Comparison of ENCODE assay signal across 25 mouse cellular contexts in the genomic region with DNA sequence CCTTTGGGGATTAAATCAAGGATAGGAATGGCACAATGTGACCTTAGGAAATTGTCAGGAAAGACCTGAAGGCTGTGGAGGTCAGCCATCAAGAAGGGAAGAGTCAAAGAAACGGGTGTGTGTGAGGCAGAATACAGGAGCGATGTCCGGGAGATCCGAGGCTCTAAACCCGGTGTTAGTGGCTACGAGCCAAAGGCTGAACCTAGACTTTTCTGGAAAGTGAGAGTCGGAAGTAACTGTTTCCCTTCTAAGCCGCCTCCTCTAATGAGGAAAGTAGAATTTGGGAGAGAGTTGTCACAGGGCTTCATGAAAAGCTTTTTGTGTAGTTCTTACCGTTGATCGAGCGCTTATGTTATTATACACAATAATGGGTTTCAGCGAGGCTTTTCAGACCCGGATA. TPM values are rescaled to one million over a fixed set of nuclear protein-coding genes. Genes with fewer than 3 reads are reported as not detected.
DNase-seq lines count a peak whose midpoint lies in the region; ATAC-seq lines count a peak whose summit lies in the region.
"Had no signal": no experiment of that assay in that cellular context is flagged by ENCODE, and none has a peak within 500 bp of the region (broad histone marks: within the 10 kb centered on the region; RNA-seq: fewer than 3 reads in every experiment).

No protein-coding gene starts in this region.

- no peaks in the 10 kb centered on the region for H3K36me3 ChIP-seq in forebrain, embryonic 14.5 days (ENCODE audit: control insufficient read depth, insufficient read depth, low read length)
- no peaks in the 10 kb centered on the region for H3K36me3 ChIP-seq in forebrain, embryonic 12.5 days (replicated peaks)
- no peaks in the 10 kb centered on the region for H3K36me3 ChIP-seq in kidney, embryonic 16.5 days (ENCODE audit: insufficient read depth, low read length)
- H3K36me3 ChIP-seq in kidney, embryonic 15.5 days, result no peaks in the 10 kb centered on the region
- no peaks in the 10 kb centered on the region for H3K36me3 ChIP-seq in midbrain, embryonic 14.5 days (ENCODE audit: control insufficient read depth, insufficient read depth, low read length)
- H3K36me3 ChIP-seq in midbrain, embryonic 15.5 days (replicated peaks), result no peaks in the 10 kb centered on the region
- H3K36me3 ChIP-seq: embryonic facial prominence, embryonic 13.5 days; heart, embryonic 10.5 days; limb, embryonic 10.5 days; liver, embryonic 12.5 days; midbrain, embryonic 12.5 days; neural tube, embryonic 12.5 days had no signal

- no peak overlapping the region for H3K4me2 ChIP-seq in forebrain, embryonic 14.5 days (ENCODE audit: low read length)
- H3K4me2 ChIP-seq in forebrain, embryonic 12.5 days, result no peak overlapping the region
- H3K4me2 ChIP-seq in kidney, embryonic 16.5 days (replicated peaks; ENCODE audit: low read depth, low read length), result no peak overlapping the region
- H3K4me2 ChIP-seq in kidney, embryonic 15.5 days, result no peak overlapping the region
- no peak overlapping the region for H3K4me2 ChIP-seq in midbrain, embryonic 14.5 days (ENCODE audit: low read length)
- no peak overlapping the region for H3K4me2 ChIP-seq in midbrain, embryonic 15.5 days
- H3K4me2 ChIP-seq: embryonic facial prominence, embryonic 13.5 days; liver, embryonic 12.5 days; midbrain, embryonic 12.5 days; neural tube, embryonic 12.5 days had no signal

- H3K9me3 ChIP-seq in forebrain, embryonic 14.5 days (replicated peaks; ENCODE audit: control insufficient read depth, low read length), result no peaks in the 10 kb centered on the region
- no peaks in the 10 kb centered on the region for H3K9me3 ChIP-seq in forebrain, embryonic 12.5 days
- no peaks in the 10 kb centered on the region for H3K9me3 ChIP-seq in kidney, embryonic 16.5 days (ENCODE audit: low read length)
- no peaks in the 10 kb centered on the region for H3K9me3 ChIP-seq in kidney, embryonic 15.5 days (replicated peaks)
- H3K9me3 ChIP-seq in midbrain, embryonic 14.5 days (ENCODE audit: control insufficient read depth, low read length), result no peaks in the 10 kb centered on the region
- no peaks in the 10 kb centered on the region for H3K9me3 ChIP-seq in midbrain, embryonic 15.5 days
- H3K9me3 ChIP-seq: embryonic facial prominence, embryonic 13.5 days; heart, embryonic 10.5 days; limb, embryonic 10.5 days; liver, embryonic 12.5 days; midbrain, embryonic 12.5 days; neural tube, embryonic 12.5 days had no signal

- H3K9ac ChIP-seq in forebrain, embryonic 14.5 days (ENCODE audit: low read length), result no peak overlapping the region
- H3K9ac ChIP-seq in forebrain, embryonic 12.5 days, result no peak overlapping the region
- peak overlapping the region; percentile 38; the same call in 1 of the 2 replicates for H3K9ac ChIP-seq in kidney, embryonic 16.5 days (replicated peaks; ENCODE audit: low read length)
- no peak overlapping the region for H3K9ac ChIP-seq in kidney, embryonic 15.5 days
- H3K9ac ChIP-seq in midbrain, embryonic 14.5 days (replicated peaks; ENCODE audit: low read length), result no peak overlapping the region
- H3K9ac ChIP-seq in midbrain, embryonic 15.5 days, result no peak overlapping the region
- H3K9ac ChIP-seq: embryonic facial prominence, embryonic 13.5 days; liver, embryonic 12.5 days; midbrain, embryonic 12.5 days; neural tube, embryonic 12.5 days had no signal

- no peak overlapping the region for H3K4me3 ChIP-seq in forebrain, embryonic 14.5 days (ENCODE audit: low read depth, low read length)
- no peak overlapping the region for H3K4me3 ChIP-seq in forebrain, embryonic 12.5 days (replicated peaks)
- no peak overlapping the region for H3K4me3 ChIP-seq in kidney, embryonic 16.5 days (ENCODE audit: low read length)
- H3K4me3 ChIP-seq in kidney, embryonic 15.5 days (replicated peaks), result no peak overlapping the region
- H3K4me3 ChIP-seq in midbrain, embryonic 14.5 days (replicated peaks; ENCODE audit: low read depth, low read length), result no peak overlapping the region
- no peak overlapping the region for H3K4me3 ChIP-seq in midbrain, embryonic 15.5 days
- H3K4me3 ChIP-seq: embryonic facial prominence, embryonic 13.5 days; erythroblast, embryonic 14.5 days; gastrocnemius, adult 2 months; heart, embryonic 10.5 days; limb, embryonic 10.5 days; liver, embryonic 12.5 days; midbrain, embryonic 12.5 days; neural tube, embryonic 12.5 days had no signal

- 17% methylated on average over 13 of the region's 13 CpGs for WGBS in forebrain, embryonic 14.5 days
- WGBS in forebrain, embryonic 12.5 days, result 31% methylated on average over 13 of the region's 13 CpGs
- 73% methylated on average over 13 of the region's 13 CpGs for WGBS in kidney, embryonic 16.5 days
- 68% methylated on average over 13 of the region's 13 CpGs for WGBS in kidney, embryonic 15.5 days
- 59% methylated on average over 13 of the region's 13 CpGs for WGBS in midbrain, embryonic 14.5 days
- WGBS in midbrain, embryonic 15.5 days, result 49% methylated on average over 13 of the region's 13 CpGs

- no peaks in the 10 kb centered on the region for H3K27me3 ChIP-seq in forebrain, embryonic 14.5 days (replicated peaks; ENCODE audit: control insufficient read depth, insufficient read depth, low read length)
- H3K27me3 ChIP-seq in forebrain, embryonic 12.5 days, result 0 out of 2 replicates have a peak, but pooled peaks cover 3% of the 10 kb centered on the region
- no peaks in the 10 kb centered on the region for H3K27me3 ChIP-seq in kidney, embryonic 16.5 days (ENCODE audit: insufficient read depth, low read length)
- H3K27me3 ChIP-seq in kidney, embryonic 15.5 days, result no peaks in the 10 kb centered on the region
- no peaks in the 10 kb centered on the region for H3K27me3 ChIP-seq in midbrain, embryonic 14.5 days (ENCODE audit: control insufficient read depth, insufficient read depth, low read length)
- H3K27me3 ChIP-seq in midbrain, embryonic 15.5 days (replicated peaks), result no peaks in the 10 kb centered on the region
- H3K27me3 ChIP-seq: liver, embryonic 12.5 days; midbrain, embryonic 12.5 days; neural tube, embryonic 12.5 days had no signal

- no peak overlapping the region for H3K27ac ChIP-seq in forebrain, embryonic 14.5 days (ENCODE audit: low read depth, low read length)
- no peak overlapping the region for H3K27ac ChIP-seq in forebrain, embryonic 12.5 days
- H3K27ac ChIP-seq in kidney, embryonic 16.5 days (ENCODE audit: low read length), result peak overlapping the region; percentile 57; the same call in 1 of the 2 replicates
- H3K27ac ChIP-seq in kidney, embryonic 15.5 days, result no peak overlapping the region
- no peak overlapping the region for H3K27ac ChIP-seq in midbrain, embryonic 14.5 days (replicated peaks; ENCODE audit: low read depth, low read length)
- no peak overlapping the region for H3K27ac ChIP-seq in midbrain, embryonic 15.5 days
- H3K27ac ChIP-seq: embryonic facial prominence, embryonic 13.5 days; gastrocnemius, adult 2 months; heart, embryonic 10.5 days; limb, embryonic 10.5 days; liver, embryonic 12.5 days; midbrain, embryonic 12.5 days; neural tube, embryonic 12.5 days had no signal

- H3K4me1 ChIP-seq in forebrain, embryonic 14.5 days (ENCODE audit: control insufficient read depth, insufficient read depth, low read length), result peaks cover 2% of the 10 kb centered on the region; the same call in 1 of the 2 replicates
- peaks cover 4% of the 10 kb centered on the region; the same call in 1 of the 2 replicates for H3K4me1 ChIP-seq in forebrain, embryonic 12.5 days
- peaks cover 9% of the 10 kb centered on the region for H3K4me1 ChIP-seq in kidney, embryonic 16.5 days (ENCODE audit: insufficient read depth, low read length)
- H3K4me1 ChIP-seq in kidney, embryonic 15.5 days, result no peaks in the 10 kb centered on the region
- H3K4me1 ChIP-seq in midbrain, embryonic 14.5 days (ENCODE audit: control insufficient read depth, insufficient read depth, low read length), result no peaks in the 10 kb centered on the region
- peaks cover 4% of the 10 kb centered on the region; the same call in 1 of the 2 replicates for H3K4me1 ChIP-seq in midbrain, embryonic 15.5 days
- H3K4me1 ChIP-seq: embryonic facial prominence, embryonic 13.5 days; heart, embryonic 10.5 days; limb, embryonic 10.5 days; liver, embryonic 12.5 days; midbrain, embryonic 12.5 days; neural tube, embryonic 12.5 days had no signal

- DNase-seq in forebrain, embryonic 14.5 days (ENCODE audit: low spot score), result peak; percentile 17
- peak; percentile 2 for DNase-seq in midbrain, embryonic 14.5 days
- DNase-seq in thymus, postnatal 36 days, result no peak
- DNase-seq: cerebellum, postnatal 36 days; embryo, embryonic 11 days; gastrocnemius, adult 2 months; lung, adult 2 months; lung, postnatal 14 days; right cerebral cortex, postnatal 25 days had no signal

- no peak for ATAC-seq in forebrain, embryonic 14.5 days
- no peak for ATAC-seq in forebrain, embryonic 12.5 days (ENCODE audit: low FRiP score)
- no peak for ATAC-seq in kidney, embryonic 16.5 days (ENCODE audit: low FRiP score, low TSS enrichment)
- no peak for ATAC-seq in kidney, embryonic 15.5 days (replicated peaks; ENCODE audit: low FRiP score)
- no peak for ATAC-seq in midbrain, embryonic 14.5 days (ENCODE audit: low FRiP score, low TSS enrichment)
- no peak for ATAC-seq in midbrain, embryonic 15.5 days (replicated peaks)
- ATAC-seq: liver, embryonic 12.5 days had no signal

RNA-seq across cellular contexts. Expression of gene Pdilt, which starts 3.2 kb away (rescaled TPM):
- polyA plus RNA-seq in forebrain, embryonic 14.5 days (2014; fragmentation: Nextera tagmentation; extraction: Ambion mirVana), result 0.10 TPM in 1 of 2 replicates, not detected in the other
- polyA plus RNA-seq in forebrain, embryonic 12.5 days (2016; fragmentation: Nextera tagmentation; extraction: Ambion mirVana), result not detected in 2 replicates
- 0.10 and 0.21 TPM in 2 replicates for polyA plus RNA-seq in kidney, embryonic 16.5 days (2015; fragmentation: Nextera tagmentation; extraction: Ambion mirVana)
- 0.06 and 0.10 TPM in 2 replicates for polyA plus RNA-seq in kidney, embryonic 15.5 days (2015; fragmentation: Nextera tagmentation; extraction: Ambion mirVana)
- polyA plus RNA-seq in midbrain, embryonic 14.5 days (2014; fragmentation: Nextera tagmentation; extraction: Ambion mirVana), result 0.13 and 0.16 TPM in 2 replicates
- polyA plus RNA-seq in midbrain, embryonic 15.5 days (2015; fragmentation: Nextera tagmentation; extraction: Ambion mirVana), result not detected in 2 replicates
- polyA plus RNA-seq: embryonic facial prominence, embryonic 13.5 days; erythroblast, embryonic 14.5 days; frontal cortex, adult 2 months; heart, embryonic 10.5 days; heart, postnatal 0 days; large intestine, adult 2 months; limb, embryonic 10.5 days; liver, embryonic 12.5 days; lung, adult 2 months; midbrain, embryonic 12.5 days; spleen, adult 2 months had no signal

RNA-seq across cellular contexts. Expression of gene Acsm5, which starts 7.2 kb away (rescaled TPM):
- polyA plus RNA-seq in forebrain, embryonic 14.5 days (2014; fragmentation: Nextera tagmentation; extraction: Ambion mirVana), result not detected in 2 replicates
- polyA plus RNA-seq in forebrain, embryonic 12.5 days (2016; fragmentation: Nextera tagmentation; extraction: Ambion mirVana), result not detected in 2 replicates
- 1.2 TPM in 2 replicates for polyA plus RNA-seq in kidney, embryonic 16.5 days (2015; fragmentation: Nextera tagmentation; extraction: Ambion mirVana)
- polyA plus RNA-seq in kidney, embryonic 15.5 days (2015; fragmentation: Nextera tagmentation; extraction: Ambion mirVana), result 0.64 and 1.0 TPM in 2 replicates
- polyA plus RNA-seq in midbrain, embryonic 14.5 days (2014; fragmentation: Nextera tagmentation; extraction: Ambion mirVana), result not detected in 2 replicates
- polyA plus RNA-seq in midbrain, embryonic 15.5 days (2015; fragmentation: Nextera tagmentation; extraction: Ambion mirVana), result 0.15 TPM in 1 of 2 replicates, not detected in the other
- polyA plus RNA-seq: embryonic facial prominence, embryonic 13.5 days; erythroblast, embryonic 14.5 days; heart, embryonic 10.5 days; heart, postnatal 0 days; limb, embryonic 10.5 days; liver, embryonic 12.5 days; midbrain, embryonic 12.5 days; neural tube, embryonic 12.5 days; spleen, adult 2 months had no signal

RNA-seq across cellular contexts. Expression of gene Acsm2, which starts 27.7 kb away (rescaled TPM):
- not detected in 2 replicates for polyA plus RNA-seq in forebrain, embryonic 14.5 days (2014; fragmentation: Nextera tagmentation; extraction: Ambion mirVana)
- polyA plus RNA-seq in forebrain, embryonic 12.5 days (2016; fragmentation: Nextera tagmentation; extraction: Ambion mirVana), result not detected in 2 replicates
- polyA plus RNA-seq in kidney, embryonic 16.5 days (2015; fragmentation: Nextera tagmentation; extraction: Ambion mirVana), result 54.0 and 59.8 TPM in 2 replicates
- polyA plus RNA-seq in kidney, embryonic 15.5 days (2015; fragmentation: Nextera tagmentation; extraction: Ambion mirVana), result 26.0 and 29.4 TPM in 2 replicates
- not detected in 2 replicates for polyA plus RNA-seq in midbrain, embryonic 14.5 days (2014; fragmentation: Nextera tagmentation; extraction: Ambion mirVana)
- not detected in 2 replicates for polyA plus RNA-seq in midbrain, embryonic 15.5 days (2015; fragmentation: Nextera tagmentation; extraction: Ambion mirVana)
- polyA plus RNA-seq: embryonic facial prominence, embryonic 13.5 days; erythroblast, embryonic 14.5 days; frontal cortex, adult 2 months; heart, embryonic 10.5 days; heart, postnatal 0 days; large intestine, adult 2 months; limb, embryonic 10.5 days; liver, embryonic 12.5 days; lung, adult 2 months; midbrain, embryonic 12.5 days; neural tube, embryonic 12.5 days; testis, adult 2 months had no signal

RNA-seq across cellular contexts. Expression of gene Umod, which starts 47.4 kb away (rescaled TPM):
- polyA plus RNA-seq in forebrain, embryonic 14.5 days (2014; fragmentation: Nextera tagmentation; extraction: Ambion mirVana), result not detected in 2 replicates
- polyA plus RNA-seq in forebrain, embryonic 12.5 days (2016; fragmentation: Nextera tagmentation; extraction: Ambion mirVana), result not detected in 2 replicates
- 8.3 and 10.0 TPM in 2 replicates for polyA plus RNA-seq in kidney, embryonic 16.5 days (2015; fragmentation: Nextera tagmentation; extraction: Ambion mirVana)
- 3.5 and 4.6 TPM in 2 replicates for polyA plus RNA-seq in kidney, embryonic 15.5 days (2015; fragmentation: Nextera tagmentation; extraction: Ambion mirVana)
- polyA plus RNA-seq in midbrain, embryonic 14.5 days (2014; fragmentation: Nextera tagmentation; extraction: Ambion mirVana), result not detected in 2 replicates
- not detected in 2 replicates for polyA plus RNA-seq in midbrain, embryonic 15.5 days (2015; fragmentation: Nextera tagmentation; extraction: Ambion mirVana)
- polyA plus RNA-seq: embryonic facial prominence, embryonic 13.5 days; erythroblast, embryonic 14.5 days; frontal cortex, adult 2 months; heart, embryonic 10.5 days; heart, postnatal 0 days; large intestine, adult 2 months; limb, embryonic 10.5 days; liver, embryonic 12.5 days; midbrain, embryonic 12.5 days; neural tube, embryonic 12.5 days had no signal

Comparison
In these comparisons a context has a peak if more than half of its experiments do, and no peak if none do; other contexts are left out.
1. DNase-seq: peak in forebrain, embryonic 14.5 days (single experiment) and midbrain, embryonic 14.5 days (single experiment); none in thymus, postnatal 36 days (0 of 2).
2. RNA of gene Acsm2, which starts 27.7 kb away (polyA plus RNA-seq): 54.0 to 59.8 TPM in kidney, embryonic 16.5 days and 26.0 to 29.4 TPM in kidney, embryonic 15.5 days; not detected in forebrain, embryonic 14.5 days, not detected in forebrain, embryonic 12.5 days, not detected in midbrain, embryonic 14.5 days and not detected in midbrain, embryonic 15.5 days; every median in the first group is over 10 times any median in the second.